Mouse (Mus musculus) adrenal gland, postnatal 36 days (tissue): ENCODE results near the gene Rabgap1. TPM values are rescaled to one million over a fixed set of nuclear protein-coding genes. Genes with fewer than 3 reads are reported as not detected.

Experiments used
- total RNA-seq, 2 experiments: library from RNA; stranded (reverse); gene quantifications; 2 replicates each; pipeline ENCODE4 v1.2.3; 2021

Gene Rabgap1
- total RNA-seq, 2 experiments from 2014 or later = 52.9 to 67.4 TPM

Other genes starting within 250 kb of the Rabgap1 start
- not detected for gene Olfr366, start 231.7 kb upstream of the Rabgap1 start, total RNA-seq
- gene Olfr368, start 116.8 kb upstream of the Rabgap1 start, total RNA-seq = not detected
- gene Pdcl, start 83.9 kb upstream of the Rabgap1 start, total RNA-seq = 10 to 100 TPM; 36.9 to 51.0 TPM
- gene Rc3h2, start 20.4 kb upstream of the Rabgap1 start, total RNA-seq = 10 to 100 TPM; 43.6 to 45.8 TPM
- gene Zbtb26, start 144 bp upstream of the Rabgap1 start, total RNA-seq = 1 to 10 TPM; 8.4 to 8.7 TPM
- 10 to 100 TPM; 14.0 to 14.1 TPM for gene Zbtb6, start 108 bp upstream of the Rabgap1 start, total RNA-seq
- 1 to 10 TPM in 1 of 2 experiments, under 1 TPM in 1; 0.95 to 2.7 TPM for gene Gpr21, start 73.1 kb downstream of the Rabgap1 start, total RNA-seq